Mouse (Mus musculus): Measurements from ENCODE around the gene Abtb1.

Gene Abtb1

GRCm38 (mm10) chr6:88841781-88842689, at the start of gene Abtb1:
TSS of gene Abtb1 (minus strand) at chr6:88841984.
- peak; percentile 100 for DNase-seq (ENCODE audit: inconsistent ontology term)

DNA sequence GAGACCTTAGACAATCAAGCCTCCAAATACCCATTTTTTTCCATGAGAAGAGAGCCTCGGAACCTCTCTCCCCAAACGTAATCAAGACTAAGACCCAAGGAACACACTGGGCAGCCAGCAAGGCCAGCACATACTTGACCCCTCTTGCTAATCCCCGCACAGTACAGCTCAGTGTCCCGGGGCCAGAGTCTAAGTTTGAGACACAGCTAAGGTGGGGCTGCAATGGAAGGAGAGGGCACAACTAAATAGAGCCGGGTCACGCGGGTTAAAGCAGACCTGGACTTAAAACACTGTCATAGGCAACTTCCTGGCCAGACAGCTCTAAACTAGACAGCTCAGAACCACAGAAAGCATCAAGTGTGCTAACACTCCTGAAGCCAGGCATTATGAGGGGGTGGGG, 49.0 kb upstream of the Abtb1 start:
- DNase-seq (ENCODE audit: inconsistent ontology term) = no peak

GRCm38 (mm10) chr6:88889410-88890042, 47.7 kb upstream of the Abtb1 start:
- DNase-seq (ENCODE audit: inconsistent ontology term) = no peak

- no peak for DNase-seq (ENCODE audit: inconsistent ontology term)
Measured at GRCm38 (mm10) chr6:88886417-88886967, 44.7 kb upstream of the Abtb1 start.

GRCm38 (mm10) chr6:88885644-88886416, 44.0 kb upstream of the Abtb1 start:
- DNase-seq (ENCODE audit: inconsistent ontology term) = no peak

DNA sequence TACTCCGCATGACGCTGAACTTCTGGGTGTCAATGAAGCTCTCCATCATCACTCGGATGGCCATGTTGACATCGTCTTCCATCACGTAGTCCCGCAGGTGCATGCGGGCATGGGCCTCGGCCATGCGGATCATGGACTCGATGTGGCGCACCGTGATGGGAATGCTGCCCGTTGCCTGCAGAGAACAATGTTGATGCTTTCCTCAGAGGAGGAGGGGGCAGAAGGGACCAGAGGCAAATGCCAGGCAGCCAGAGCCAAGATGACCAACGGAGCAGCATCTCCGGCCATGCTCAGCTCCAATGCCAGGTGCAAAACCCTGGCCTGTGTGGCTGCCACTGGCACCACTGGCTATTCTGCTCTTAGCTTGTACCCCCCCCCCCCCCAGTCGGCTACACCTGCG, 42.9 kb upstream of the Abtb1 start:
- no peak for DNase-seq (ENCODE audit: inconsistent ontology term)

DNA sequence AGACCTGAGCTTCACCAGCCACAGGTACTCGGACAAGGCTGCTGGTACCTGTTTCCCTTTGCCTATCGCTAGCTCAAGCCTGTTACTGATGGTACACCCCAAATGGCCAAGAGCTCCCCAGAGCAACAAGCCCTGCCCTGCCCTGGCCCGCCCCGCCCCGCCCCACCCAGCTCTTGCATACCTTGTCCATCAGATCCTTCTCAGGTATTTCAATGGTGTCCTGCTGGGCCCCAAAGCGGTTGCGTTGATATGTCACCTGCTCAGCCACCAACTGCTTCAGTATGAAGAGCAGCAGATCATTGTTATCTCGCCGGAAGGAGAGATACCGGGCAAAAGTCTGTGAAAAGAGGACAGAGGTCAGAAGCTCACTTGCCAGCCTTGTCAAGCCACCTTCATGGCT, 42.4 kb upstream of the Abtb1 start:
- no peak for DNase-seq (ENCODE audit: inconsistent ontology term)

GRCm38 (mm10) chr6:88881334-88881733, 39.5 kb upstream of the Abtb1 start:
- DNase-seq (ENCODE audit: inconsistent ontology term) = no peak

DNA sequence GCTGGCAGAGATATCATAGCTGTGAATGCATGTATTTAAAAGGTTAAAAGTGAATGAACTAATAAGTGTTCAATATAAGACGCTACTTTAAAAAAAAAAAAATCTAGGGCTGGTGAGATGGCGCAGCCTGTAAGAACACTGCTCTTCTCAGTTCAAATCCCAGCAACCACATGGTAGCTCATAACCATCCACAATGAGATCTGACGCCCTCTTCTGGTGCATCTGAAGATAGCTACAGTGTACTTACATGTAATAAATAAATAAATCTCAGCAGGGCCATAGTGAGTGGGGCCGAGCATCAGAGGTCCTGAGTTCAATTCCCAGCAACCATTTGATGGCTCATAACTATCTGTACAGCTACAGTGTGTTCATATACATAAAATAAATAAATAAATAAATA, 37.7 kb upstream of the Abtb1 start:
- no peak for DNase-seq (ENCODE audit: inconsistent ontology term)

- DNase-seq (ENCODE audit: inconsistent ontology term) = peak; percentile 80
Measured at GRCm38 (mm10) chr6:88874868-88875508, 33.2 kb upstream of the Abtb1 start, which contains the start of gene Podxl2. TSS of gene Podxl2 (minus strand) at chr6:88875044.

DNA sequence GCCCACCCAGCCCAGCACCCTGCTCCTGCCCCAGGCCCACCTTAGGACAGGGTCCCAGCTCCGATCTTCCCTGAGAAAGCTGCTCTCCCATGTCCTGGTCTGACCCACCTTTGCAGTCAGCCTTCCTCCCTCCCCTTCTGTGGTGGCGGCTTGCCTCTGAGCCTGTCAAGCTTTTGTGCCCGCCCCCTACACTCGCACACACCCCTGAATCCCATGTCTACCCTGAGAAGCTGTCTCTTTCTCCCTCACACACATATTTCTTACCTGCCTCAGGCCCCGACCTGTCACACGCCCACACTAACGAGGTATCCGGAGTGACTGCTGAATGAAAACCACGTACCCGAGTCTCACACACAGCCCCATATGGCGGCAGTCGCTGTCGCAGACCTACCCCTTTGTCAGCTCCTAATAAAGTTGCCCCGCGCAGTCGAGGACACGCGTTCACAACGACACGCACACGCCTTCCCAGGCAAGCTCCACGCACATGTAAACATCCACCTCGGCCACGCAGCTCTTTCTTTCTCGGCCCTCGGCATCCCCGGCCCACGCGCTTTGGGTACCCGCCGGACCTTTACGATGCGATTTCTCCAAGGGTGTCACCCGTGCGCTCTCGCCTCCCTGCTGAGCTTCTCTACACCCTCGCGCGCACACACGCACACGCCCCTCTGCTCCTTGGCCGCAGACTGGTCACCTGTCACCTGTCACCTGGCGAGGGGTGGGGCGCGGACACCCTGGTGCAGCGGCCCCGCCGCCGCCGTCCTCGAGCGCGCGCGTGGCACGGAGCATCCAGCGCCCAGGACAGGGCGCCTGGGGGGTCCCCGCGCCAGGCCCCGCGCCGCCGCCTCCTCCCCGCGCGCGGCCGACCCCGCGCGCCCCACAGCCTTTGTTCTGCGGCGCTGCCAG, 32.4 kb upstream of the Abtb1 start:
- DNase-seq (ENCODE audit: inconsistent ontology term) = no peak

GRCm38 (mm10) chr6:88872811-88873210, 31.0 kb upstream of the Abtb1 start:
- DNase-seq (ENCODE audit: inconsistent ontology term) = no peak

DNA sequence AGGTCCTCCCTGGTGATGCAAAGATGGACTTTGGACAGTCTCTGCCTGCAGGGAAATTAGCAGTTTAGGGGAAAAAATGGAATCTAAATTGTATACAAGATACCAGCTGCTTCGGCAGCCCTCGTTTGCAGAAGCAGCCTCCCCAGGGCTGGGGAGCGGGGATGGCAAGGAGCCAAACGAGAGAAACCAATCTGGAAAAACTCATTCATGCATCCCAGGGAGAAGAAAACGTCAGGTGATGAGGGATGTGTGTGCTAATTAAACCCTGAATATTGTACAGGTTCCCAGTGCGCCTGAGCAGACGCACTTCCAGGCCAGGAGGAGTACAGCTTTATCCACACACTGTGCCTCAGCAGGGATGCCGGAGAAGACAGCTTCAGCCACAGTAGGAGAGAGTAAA, 29.8 kb upstream of the Abtb1 start:
- DNase-seq (ENCODE audit: inconsistent ontology term) = no peak

GRCm38 (mm10) chr6:88870594-88870993, 28.8 kb upstream of the Abtb1 start:
- DNase-seq (ENCODE audit: inconsistent ontology term) = no peak

DNA sequence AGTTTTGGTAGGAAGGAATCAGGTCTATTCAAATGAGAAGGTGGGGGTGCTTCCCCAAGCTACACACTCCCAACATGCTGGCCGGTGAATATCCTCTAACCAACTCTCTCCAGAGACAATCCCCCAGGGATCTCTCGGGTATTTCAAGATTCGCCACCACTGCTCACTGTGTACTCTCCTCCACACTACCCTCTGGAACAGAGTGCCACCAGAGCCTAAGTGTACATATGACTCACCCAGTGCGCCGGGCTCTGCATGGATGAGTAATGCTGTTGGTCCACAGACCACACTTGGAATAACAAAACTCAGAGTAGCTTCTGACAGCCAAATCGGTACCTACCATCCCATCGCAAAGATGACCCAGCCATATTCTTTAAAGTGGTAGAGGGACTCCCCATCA, 27.7 kb upstream of the Abtb1 start:
- DNase-seq (ENCODE audit: inconsistent ontology term) = peak; percentile 38

DNA sequence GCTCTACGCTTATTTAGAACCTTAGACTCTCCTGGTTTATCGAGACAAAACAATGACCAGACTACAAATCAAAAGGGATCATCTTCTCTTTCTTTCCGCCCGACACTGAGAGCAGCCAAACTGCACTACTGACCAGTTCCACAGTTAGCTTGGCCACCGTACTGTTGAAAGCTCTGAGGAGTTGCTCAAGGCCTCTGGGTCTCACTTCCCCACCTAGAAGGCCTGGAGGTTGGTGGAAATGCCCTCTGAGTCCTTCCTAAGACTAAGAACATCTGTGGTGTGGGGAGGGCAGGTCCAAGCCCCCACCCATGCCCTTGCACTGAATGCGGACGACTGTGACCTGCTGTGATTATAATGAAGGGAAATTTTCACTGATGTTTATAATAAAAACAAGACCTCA, 23.9 kb upstream of the Abtb1 start:
- no peak for DNase-seq (ENCODE audit: inconsistent ontology term)

GRCm38 (mm10) chr6:88860914-88861313, 19.1 kb upstream of the Abtb1 start:
- peak; percentile 71 for DNase-seq (ENCODE audit: inconsistent ontology term)

DNA sequence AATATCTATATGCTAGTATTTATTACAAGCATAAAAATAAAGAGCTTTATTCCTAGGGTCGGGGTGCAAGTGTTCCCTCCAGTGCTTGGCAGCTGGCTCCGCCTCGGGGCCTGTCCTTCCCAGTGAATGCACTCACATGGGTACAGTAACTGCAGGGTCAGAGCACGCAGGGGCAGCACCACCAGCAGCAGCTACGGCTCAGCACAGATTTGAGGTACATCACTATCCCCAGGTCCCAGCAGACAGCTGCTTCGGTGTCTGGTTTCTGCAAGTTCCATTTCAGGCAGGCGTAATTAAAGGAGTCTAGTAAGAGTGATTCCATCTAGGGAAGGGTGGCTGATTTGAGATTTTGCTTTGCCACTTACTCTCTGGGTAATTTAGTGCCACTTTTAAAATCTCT, 16.6 kb upstream of the Abtb1 start:
- DNase-seq (ENCODE audit: inconsistent ontology term) = no peak

- DNase-seq (ENCODE audit: inconsistent ontology term) = no peak
Measured at GRCm38 (mm10) chr6:88857830-88858229, 16.0 kb upstream of the Abtb1 start.

DNA sequence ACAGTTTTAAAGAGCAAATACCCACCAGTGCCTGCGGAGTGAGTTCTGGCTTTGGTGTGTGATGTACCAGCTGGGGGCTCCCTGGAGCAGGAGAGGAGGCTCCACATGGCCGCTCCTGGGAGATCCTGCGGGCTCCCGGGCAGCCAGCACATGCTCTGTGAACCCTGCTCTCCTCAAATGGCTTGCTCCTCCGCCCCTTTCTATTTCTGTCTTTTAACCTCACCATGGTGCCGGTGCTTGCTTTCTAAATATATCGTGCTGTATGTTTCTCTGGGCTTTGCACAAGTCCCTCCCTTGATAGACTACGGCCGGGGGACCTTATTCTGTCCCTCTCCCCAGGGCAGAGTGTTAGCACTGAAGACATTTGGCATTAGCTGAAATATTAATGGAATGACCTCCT, 15.5 kb upstream of the Abtb1 start:
- no peak for DNase-seq (ENCODE audit: inconsistent ontology term)
